Mouse (Mus musculus): ENCODE results near the gene Rin2. TPM values are rescaled to one million over a fixed set of nuclear protein-coding genes. Genes with fewer than 3 reads are reported as not detected.

Gene Rin2
- polyA plus RNA-seq, 1 experiment from 2014 or later = 11.9 TPM

DNA sequence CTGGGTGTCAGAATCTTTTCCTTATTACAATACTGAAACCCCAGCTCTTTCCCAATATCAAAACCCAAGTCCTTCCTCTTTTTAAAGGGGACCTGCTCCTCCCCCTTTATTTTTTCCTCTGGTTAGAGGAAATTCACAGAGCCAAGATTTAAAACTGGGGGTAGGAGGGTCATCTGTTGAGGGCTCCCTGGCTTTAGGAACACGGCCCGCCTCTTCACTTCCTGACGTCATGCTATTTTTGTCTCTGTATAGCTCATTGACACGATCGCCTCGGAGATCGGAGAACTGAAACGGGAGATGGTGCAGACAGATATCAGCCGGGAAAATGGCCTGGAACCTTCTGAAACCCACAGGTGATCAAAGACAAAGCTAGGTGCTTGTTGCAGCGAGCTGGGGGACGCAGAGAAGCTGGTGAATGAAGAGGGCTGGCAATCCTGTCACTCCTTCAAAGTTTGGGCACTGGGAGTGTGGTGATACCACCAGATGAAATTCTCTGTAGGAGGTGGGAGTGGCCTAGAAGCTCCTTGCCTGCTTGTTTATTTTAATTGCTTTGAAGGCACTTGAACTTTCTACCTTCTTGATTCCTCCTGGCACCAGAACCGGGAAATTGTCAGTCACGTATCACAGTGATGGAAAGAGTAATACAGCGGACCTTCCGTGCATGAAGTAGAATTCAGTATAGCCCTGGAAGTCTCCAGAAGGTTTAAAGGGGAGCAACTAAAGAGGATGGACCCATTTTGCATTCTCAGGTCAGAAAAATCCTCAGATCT is 147.2 kb downstream of the Rin2 start:
- WGBS = 41% methylated on average over 15 of the region's 15 CpGs
- Histone ChIP-seq H3K27me3 (replicated peaks; ENCODE audit: control insufficient read depth, insufficient read depth, low read length) (no peaks in the 10 kb centered on the region), H3K9me3 (ENCODE audit: control insufficient read depth) (no peaks in the 10 kb centered on the region), H3K36me3 (ENCODE audit: control insufficient read depth, insufficient read depth) (peaks cover 6% of the 10 kb centered on the region; the same call in 1 of the 2 replicates), H3K27ac (ENCODE audit: low read depth, low read length) (peak overlapping the region; percentile 90), H3K4me3 (ENCODE audit: low read depth, low read length) (peak overlapping the region; percentile 16), H3K4me2 (replicated peaks; ENCODE audit: low read depth) (peak overlapping the region; percentile 53), H3K9ac (ENCODE audit: low read depth, low read length) (no peak overlapping the region), H3K4me1 (replicated peaks; ENCODE audit: control insufficient read depth, insufficient read depth, low read length) (peaks cover 18% of the 10 kb centered on the region)
- TF ChIP-seq CTCF (IDR thresholded peaks at IDR 0.05; ENCODE audit: low read depth) = no peak
- ATAC-seq = peak; percentile 61

DNA sequence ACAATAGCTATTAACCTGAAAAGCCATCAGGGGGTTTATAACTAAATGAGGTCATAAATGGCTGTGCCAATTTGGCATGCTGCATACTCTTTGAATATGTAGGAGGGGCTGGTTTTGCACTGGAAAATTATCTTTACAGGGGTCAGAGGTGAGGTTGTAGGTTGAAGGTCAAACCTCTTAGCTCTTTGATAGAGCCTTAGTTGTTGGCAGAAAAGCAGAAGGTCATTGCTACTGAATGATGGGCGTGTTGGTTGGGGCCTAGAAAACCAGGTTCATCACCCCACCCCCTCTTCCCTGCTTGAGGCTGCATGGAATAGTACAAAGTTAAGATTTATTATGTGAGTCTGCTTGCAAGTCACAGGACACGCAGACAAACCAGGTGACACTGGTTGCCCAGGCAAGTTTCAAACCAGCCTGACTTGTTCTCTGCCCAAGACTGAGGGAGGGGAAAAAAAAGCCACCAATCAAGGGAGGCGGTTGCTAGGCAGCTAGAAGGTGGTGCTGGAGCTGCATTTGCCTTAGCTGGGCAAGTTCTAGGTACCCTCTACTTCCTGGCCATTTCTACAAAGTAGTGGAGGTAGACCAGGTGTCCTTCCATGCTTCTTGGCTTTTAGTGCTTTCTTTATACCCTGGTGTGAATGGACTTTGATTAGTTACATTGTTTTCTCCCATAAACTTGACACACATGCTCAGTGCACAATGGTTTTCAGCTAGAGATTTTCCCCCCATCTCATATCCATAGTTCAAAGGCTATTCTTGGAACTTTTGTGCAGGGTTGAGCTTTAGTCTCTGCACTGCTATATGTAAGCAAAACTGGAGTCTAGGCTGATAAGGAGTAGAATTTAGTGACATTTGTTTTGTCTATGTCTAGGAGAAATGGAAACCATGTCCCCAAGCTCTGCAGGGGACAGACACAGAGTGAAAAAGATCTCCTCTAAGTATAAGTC is 148.0 kb downstream of the Rin2 start:
- H3K4me3 ChIP-seq (ENCODE audit: low read depth, low read length) = no peak overlapping the region

GRCm38 (mm10) chr2:145824749-145825148 is 149.7 kb downstream of the Rin2 start:
- Histone ChIP-seq H3K9me3 (ENCODE audit: control insufficient read depth) (no peaks in the 10 kb centered on the region), H3K27ac (ENCODE audit: low read depth, low read length) (0 out of 2 replicates have a peak overlapping the region, but pooled peaks have one; percentile 15), H3K36me3 (ENCODE audit: control insufficient read depth, insufficient read depth) (no peaks in the 10 kb centered on the region; the same call in 1 of the 2 replicates), H3K27me3 (replicated peaks; ENCODE audit: control insufficient read depth, insufficient read depth, low read length) (no peaks in the 10 kb centered on the region), H3K4me3 (ENCODE audit: low read depth, low read length) (no peak overlapping the region), H3K9ac (ENCODE audit: low read depth, low read length) (no peak overlapping the region), H3K4me1 (replicated peaks; ENCODE audit: control insufficient read depth, insufficient read depth, low read length) (peaks cover 17% of the 10 kb centered on the region), H3K4me2 (replicated peaks; ENCODE audit: low read depth) (no peak overlapping the region)
- no peak for TF ChIP-seq CTCF (IDR thresholded peaks at IDR 0.05; ENCODE audit: low read depth)
- ATAC-seq = no peak
- 74% methylated on average over 3 of the region's 3 CpGs for WGBS

More for the DNA sequence above, 148.0 kb downstream of the Rin2 start:
- ATAC-seq = peak; percentile 92
- Histone ChIP-seq H3K36me3 (ENCODE audit: control insufficient read depth, insufficient read depth) (peaks cover 6% of the 10 kb centered on the region; the same call in 1 of the 2 replicates), H3K27ac (ENCODE audit: low read depth, low read length) (peak overlapping the region; percentile 90), H3K27me3 (replicated peaks; ENCODE audit: control insufficient read depth, insufficient read depth, low read length) (no peaks in the 10 kb centered on the region), H3K4me1 (replicated peaks; ENCODE audit: control insufficient read depth, insufficient read depth, low read length) (peaks cover 18% of the 10 kb centered on the region), H3K9me3 (ENCODE audit: control insufficient read depth) (no peaks in the 10 kb centered on the region), H3K4me2 (replicated peaks; ENCODE audit: low read depth) (peak overlapping the region; percentile 53), H3K9ac (ENCODE audit: low read depth, low read length) (no peak overlapping the region)
- no peak for TF ChIP-seq CTCF (IDR thresholded peaks at IDR 0.05; ENCODE audit: low read depth)
- WGBS = 39% methylated on average over 3 of the region's 3 CpGs

DNA sequence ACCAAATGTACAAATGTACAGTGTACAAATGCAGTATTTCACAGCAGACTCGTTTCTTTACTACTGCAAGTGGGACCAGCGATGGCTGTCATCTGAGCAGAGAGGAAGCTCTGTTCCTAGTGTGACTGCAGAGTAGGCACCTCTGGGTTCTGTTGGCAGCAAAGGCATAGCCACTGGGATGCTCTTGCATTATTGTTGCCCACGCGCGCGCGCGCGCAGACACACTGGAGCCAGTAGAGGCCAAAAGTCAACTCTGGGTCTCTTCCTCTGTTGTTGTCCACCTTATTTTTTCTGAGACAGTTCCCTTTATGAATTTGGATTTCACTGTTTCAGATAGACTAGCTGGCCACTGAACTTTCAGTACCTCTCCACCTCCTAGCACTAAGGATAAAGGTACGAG is 150.2 kb downstream of the Rin2 start:
- Histone ChIP-seq H3K27ac (ENCODE audit: low read depth, low read length) (no peak overlapping the region; the same call in 1 of the 2 replicates), H3K4me2 (replicated peaks; ENCODE audit: low read depth) (no peak overlapping the region), H3K9ac (ENCODE audit: low read depth, low read length) (no peak overlapping the region), H3K36me3 (ENCODE audit: control insufficient read depth, insufficient read depth) (no peaks in the 10 kb centered on the region; the same call in 1 of the 2 replicates), H3K27me3 (replicated peaks; ENCODE audit: control insufficient read depth, insufficient read depth, low read length) (no peaks in the 10 kb centered on the region), H3K9me3 (ENCODE audit: control insufficient read depth) (no peaks in the 10 kb centered on the region), H3K4me1 (replicated peaks; ENCODE audit: control insufficient read depth, insufficient read depth, low read length) (peaks cover 17% of the 10 kb centered on the region), H3K4me3 (ENCODE audit: low read depth, low read length) (no peak overlapping the region)
- ATAC-seq = no peak
- 97% methylated on average over 10 of the region's 10 CpGs for WGBS
- no peak for TF ChIP-seq CTCF (IDR thresholded peaks at IDR 0.05; ENCODE audit: low read depth)

GRCm38 (mm10) chr2:145827930-145828329 is 152.9 kb downstream of the Rin2 start:
- 27% methylated on average over 2 of the region's 2 CpGs for WGBS
- H3K27ac ChIP-seq (ENCODE audit: low read depth, low read length) = peak overlapping the region; percentile 64; the same call in 1 of the 2 replicates
- no peaks in the 10 kb centered on the region for H3K9me3 ChIP-seq (ENCODE audit: control insufficient read depth)
- H3K36me3 ChIP-seq (ENCODE audit: control insufficient read depth, insufficient read depth) = no peaks in the 10 kb centered on the region; the same call in 1 of the 2 replicates
- no peaks in the 10 kb centered on the region for H3K27me3 ChIP-seq (replicated peaks; ENCODE audit: control insufficient read depth, insufficient read depth, low read length)
- no peak overlapping the region for H3K9ac ChIP-seq (ENCODE audit: low read depth, low read length)
- no peak for ATAC-seq
- no peak for TF ChIP-seq CTCF (IDR thresholded peaks at IDR 0.05; ENCODE audit: low read depth)
- H3K4me3 ChIP-seq (ENCODE audit: low read depth, low read length) = no peak overlapping the region
- peaks cover 18% of the 10 kb centered on the region for H3K4me1 ChIP-seq (replicated peaks; ENCODE audit: control insufficient read depth, insufficient read depth, low read length)
- no peak overlapping the region for H3K4me2 ChIP-seq (replicated peaks; ENCODE audit: low read depth)

- Histone ChIP-seq H3K27me3 (replicated peaks; ENCODE audit: control insufficient read depth, insufficient read depth, low read length) (no peaks in the 10 kb centered on the region), H3K4me3 (ENCODE audit: low read depth, low read length) (no peak overlapping the region), H3K4me1 (replicated peaks; ENCODE audit: control insufficient read depth, insufficient read depth, low read length) (peaks cover 18% of the 10 kb centered on the region), H3K9me3 (ENCODE audit: control insufficient read depth) (no peaks in the 10 kb centered on the region), H3K4me2 (replicated peaks; ENCODE audit: low read depth) (no peak overlapping the region), H3K27ac (ENCODE audit: low read depth, low read length) (no peak overlapping the region), H3K9ac (ENCODE audit: low read depth, low read length) (no peak overlapping the region), H3K36me3 (ENCODE audit: control insufficient read depth, insufficient read depth) (no peaks in the 10 kb centered on the region; the same call in 1 of the 2 replicates)
- no peak for TF ChIP-seq CTCF (IDR thresholded peaks at IDR 0.05; ENCODE audit: low read depth)
- WGBS = 93% methylated on average over 3 of the region's 3 CpGs
- ATAC-seq = no peak
Measured at GRCm38 (mm10) chr2:145828603-145829002, 153.6 kb downstream of the Rin2 start.

Measured in intestine, postnatal 0 days (tissue).